Mouse (Mus musculus): Measurements from ENCODE around the gene Cyth3. TPM values are rescaled to one million over a fixed set of nuclear protein-coding genes. Genes with fewer than 3 reads are reported as not detected.

The Cyth3 gene
- polyA plus RNA-seq, 1 experiment from 2014 or later, result 52.0 TPM

- Histone ChIP-seq H3K9me3 (ENCODE audit: low read depth, low read length) (no peaks in the 10 kb centered on the region), H3K27me3 (ENCODE audit: insufficient read depth, low read length) (no peaks in the 10 kb centered on the region), H3K4me3 (ENCODE audit: low read depth, low read length) (peak overlapping the region; percentile 94), H3K36me3 (ENCODE audit: insufficient read depth) (peaks cover 19% of the 10 kb centered on the region), H3K27ac (ENCODE audit: low read depth) (no peak overlapping the region; the same call in 1 of the 2 replicates), H3K9ac (peak overlapping the region; percentile 97), H3K4me2 (peak overlapping the region; percentile 85), H3K4me1 (ENCODE audit: insufficient read depth) (peaks cover 10% of the 10 kb centered on the region)
- 10% methylated on average over 6 of the region's 6 CpGs for WGBS
- ATAC-seq (ENCODE audit: insufficient read depth), result no peak
- TF ChIP-seq CTCF (IDR thresholded peaks at IDR 0.05; ENCODE audit: low read depth), result no peak
- peak; percentile 36 for DNase-seq
Observed at GRCm38 (mm10) chr5:143730915-143731314, 108.7 kb downstream of the Cyth3 start.

GRCm38 (mm10) chr5:143731483-143732112 lies 109.4 kb downstream of the Cyth3 start:
- DNase-seq (peak; percentile 49), ATAC-seq (ENCODE audit: insufficient read depth) (peak; percentile 42)
- Histone ChIP-seq H3K4me3 (ENCODE audit: low read depth, low read length) (peak overlapping the region; percentile 94), H3K36me3 (ENCODE audit: insufficient read depth) (peaks cover 13% of the 10 kb centered on the region), H3K9ac (peak overlapping the region; percentile 97), H3K9me3 (ENCODE audit: low read depth, low read length) (no peaks in the 10 kb centered on the region), H3K27ac (ENCODE audit: low read depth) (peak overlapping the region; percentile 86; the same call in 1 of the 2 replicates), H3K27me3 (ENCODE audit: insufficient read depth, low read length) (no peaks in the 10 kb centered on the region), H3K4me1 (ENCODE audit: insufficient read depth) (peaks cover 10% of the 10 kb centered on the region), H3K4me2 (peak overlapping the region; percentile 85)
- WGBS, result under 1% methylated on average over 33 of the region's 82 CpGs
- no peak for TF ChIP-seq CTCF (IDR thresholded peaks at IDR 0.05; ENCODE audit: low read depth)

- 0 out of 2 replicates have a peak, but pooled peaks have one; percentile 5 for TF ChIP-seq CTCF (IDR thresholded peaks at IDR 0.05; ENCODE audit: low read depth)
- ATAC-seq (ENCODE audit: insufficient read depth) (peak; percentile 98), DNase-seq (peak; percentile 98)
- no peaks in the 10 kb centered on the region for H3K9me3 ChIP-seq (ENCODE audit: low read depth, low read length)
- H3K9ac ChIP-seq, result peak within 1 kb of the TSS; percentile 97
- WGBS, result under 1% methylated on average over 63 of the region's 82 CpGs
- H3K27ac ChIP-seq (ENCODE audit: low read depth), result peak within 1 kb of the TSS; percentile 86
- H3K4me1 ChIP-seq (ENCODE audit: insufficient read depth), result peaks cover 10% of the 10 kb centered on the region
- peak within 1 kb of the TSS; percentile 85 for H3K4me2 ChIP-seq
- peak within 1 kb of the TSS; percentile 94 for H3K4me3 ChIP-seq (ENCODE audit: low read depth, low read length)
- H3K36me3 ChIP-seq (ENCODE audit: insufficient read depth), result peaks cover 7% of the 10 kb centered on the region; the same call in 1 of the 2 replicates
- no peaks in the 10 kb centered on the region for H3K27me3 ChIP-seq (ENCODE audit: insufficient read depth, low read length)
Observed at GRCm38 (mm10) chr5:143732180-143732891, 110.1 kb downstream of the Cyth3 start, which contains the start of gene Usp42. TSS of gene Usp42 (minus strand) at chr5:143732280.

- Histone ChIP-seq H3K36me3 (ENCODE audit: insufficient read depth) (no peaks in the 10 kb centered on the region), H3K4me3 (ENCODE audit: low read depth, low read length) (no peak overlapping the region), H3K9me3 (ENCODE audit: low read depth, low read length) (no peaks in the 10 kb centered on the region), H3K27me3 (ENCODE audit: insufficient read depth, low read length) (no peaks in the 10 kb centered on the region), H3K27ac (ENCODE audit: low read depth) (no peak overlapping the region), H3K4me2 (no peak overlapping the region), H3K9ac (no peak overlapping the region), H3K4me1 (ENCODE audit: insufficient read depth) (no peaks in the 10 kb centered on the region)
- DNase-seq, result no peak
- no peak for ATAC-seq (ENCODE audit: insufficient read depth)
- no peak for TF ChIP-seq CTCF (IDR thresholded peaks at IDR 0.05; ENCODE audit: low read depth)
- 62% methylated on average over 2 of the region's 2 CpGs for WGBS
Observed at GRCm38 (mm10) chr5:143749630-143750208, 127.5 kb downstream of the Cyth3 start.

- DNase-seq (no peak), ATAC-seq (ENCODE audit: insufficient read depth) (no peak)
- Histone ChIP-seq H3K27me3 (ENCODE audit: insufficient read depth, low read length) (no peaks in the 10 kb centered on the region), H3K4me2 (no peak overlapping the region), H3K9me3 (ENCODE audit: low read depth, low read length) (no peaks in the 10 kb centered on the region), H3K9ac (no peak overlapping the region), H3K4me3 (ENCODE audit: low read depth, low read length) (no peak overlapping the region), H3K4me1 (ENCODE audit: insufficient read depth) (0 out of 2 replicates have a peak, but pooled peaks cover 2% of the 10 kb centered on the region), H3K36me3 (ENCODE audit: insufficient read depth) (no peaks in the 10 kb centered on the region), H3K27ac (ENCODE audit: low read depth) (no peak overlapping the region)
- WGBS, result 92% methylated on average over 9 of the region's 9 CpGs
- TF ChIP-seq CTCF (IDR thresholded peaks at IDR 0.05; ENCODE audit: low read depth), result no peak
Observed at GRCm38 (mm10) chr5:143755529-143756141, 133.4 kb downstream of the Cyth3 start.

DNA sequence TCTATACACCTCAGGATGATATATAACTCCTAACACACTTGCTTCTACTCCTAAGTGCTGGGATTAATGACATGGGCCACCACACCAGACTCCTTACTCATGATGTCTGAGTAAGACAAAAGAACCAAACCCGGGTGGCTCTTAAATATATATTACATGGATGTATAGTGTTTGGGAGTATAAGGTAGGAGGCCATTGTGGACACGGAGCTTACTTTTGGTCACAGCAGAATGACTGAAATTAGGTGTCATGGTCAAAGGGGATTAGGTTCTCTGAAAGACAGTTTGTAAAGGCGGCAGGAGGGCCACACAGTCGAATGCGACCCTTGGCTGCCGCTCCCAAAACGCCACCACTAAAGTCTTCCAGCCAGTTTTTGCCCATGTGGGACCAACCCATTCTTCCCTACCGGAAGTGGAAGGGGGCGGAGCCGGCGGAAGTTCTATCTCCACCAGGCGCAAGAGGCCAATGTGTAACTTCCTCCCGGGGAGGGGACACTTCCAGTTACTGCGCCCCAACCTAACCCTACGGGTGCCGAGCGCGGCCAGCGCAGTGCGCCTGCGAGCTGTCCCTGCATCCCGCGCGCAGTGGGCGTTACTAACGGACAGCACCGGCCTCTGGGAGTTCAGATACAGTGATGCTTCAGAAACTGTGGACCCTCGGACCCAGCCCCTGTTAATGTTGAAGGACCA lies 135.7 kb downstream of the Cyth3 start:
- Histone ChIP-seq H3K4me1 (ENCODE audit: insufficient read depth) (0 out of 2 replicates have a peak, but pooled peaks cover 2% of the 10 kb centered on the region), H3K36me3 (ENCODE audit: insufficient read depth) (no peaks in the 10 kb centered on the region), H3K4me2 (peak overlapping the region; percentile 75), H3K4me3 (ENCODE audit: low read depth, low read length) (peak overlapping the region; percentile 46), H3K9ac (peak overlapping the region; percentile 52), H3K27ac (ENCODE audit: low read depth) (no peak overlapping the region), H3K9me3 (ENCODE audit: low read depth, low read length) (no peaks in the 10 kb centered on the region), H3K27me3 (ENCODE audit: insufficient read depth, low read length) (no peaks in the 10 kb centered on the region)
- ATAC-seq (ENCODE audit: insufficient read depth), result peak; percentile 99
- DNase-seq, result peak; percentile 93
- 23% methylated on average over 28 of the region's 28 CpGs for WGBS
- TF ChIP-seq CTCF (IDR thresholded peaks at IDR 0.05; ENCODE audit: low read depth), result no peak
